Mouse (Mus musculus): Measurements from ENCODE around the gene Cdk17. TPM values are rescaled to one million over a fixed set of nuclear protein-coding genes. Genes with fewer than 3 reads are reported as not detected.
"Not testable (repeated sequence)": the region's sequence is repeated elsewhere in the genome, so short reads cannot be mapped to it uniquely, and the experiment has no call there.

Cdk17 gene
- total RNA-seq, 2 experiments from 2014 or later = 14.3 to 16.8 TPM

DNA sequence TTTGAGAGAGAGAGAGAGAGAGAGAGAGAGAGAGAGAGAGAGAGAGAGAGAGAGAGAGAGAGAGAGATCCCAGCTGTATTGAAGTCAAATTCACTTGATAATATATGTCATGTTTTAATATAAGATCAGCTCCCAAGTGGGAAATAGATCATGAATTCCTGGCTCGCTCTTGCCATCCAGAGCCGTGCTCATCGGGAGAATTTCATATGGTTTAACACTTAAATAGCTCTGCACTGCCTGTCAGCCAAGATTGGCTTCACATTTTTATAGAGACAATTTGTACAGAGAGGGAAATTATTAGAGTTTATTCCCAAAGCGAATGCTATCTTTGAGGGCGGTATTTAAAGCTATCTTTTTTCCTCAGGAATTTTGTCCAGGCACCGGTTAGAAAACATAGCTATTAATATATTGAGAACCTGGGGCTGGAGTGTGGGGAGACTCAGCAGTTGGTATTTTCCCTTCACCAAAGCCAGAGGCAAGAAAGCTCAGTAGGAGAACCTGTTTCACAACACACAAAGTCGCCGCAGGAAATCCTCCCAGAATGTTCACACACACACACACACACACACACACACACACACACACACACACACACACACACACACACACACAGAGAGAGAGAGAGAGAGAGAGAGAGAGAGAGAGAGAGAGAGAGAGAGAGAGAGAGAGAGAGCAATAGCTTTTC lies 17.9 kb upstream of the Cdk17 start:
- DNase-seq = no peak
- intact Hi-C loops (cut with DNase I) = no loop called here

DNA sequence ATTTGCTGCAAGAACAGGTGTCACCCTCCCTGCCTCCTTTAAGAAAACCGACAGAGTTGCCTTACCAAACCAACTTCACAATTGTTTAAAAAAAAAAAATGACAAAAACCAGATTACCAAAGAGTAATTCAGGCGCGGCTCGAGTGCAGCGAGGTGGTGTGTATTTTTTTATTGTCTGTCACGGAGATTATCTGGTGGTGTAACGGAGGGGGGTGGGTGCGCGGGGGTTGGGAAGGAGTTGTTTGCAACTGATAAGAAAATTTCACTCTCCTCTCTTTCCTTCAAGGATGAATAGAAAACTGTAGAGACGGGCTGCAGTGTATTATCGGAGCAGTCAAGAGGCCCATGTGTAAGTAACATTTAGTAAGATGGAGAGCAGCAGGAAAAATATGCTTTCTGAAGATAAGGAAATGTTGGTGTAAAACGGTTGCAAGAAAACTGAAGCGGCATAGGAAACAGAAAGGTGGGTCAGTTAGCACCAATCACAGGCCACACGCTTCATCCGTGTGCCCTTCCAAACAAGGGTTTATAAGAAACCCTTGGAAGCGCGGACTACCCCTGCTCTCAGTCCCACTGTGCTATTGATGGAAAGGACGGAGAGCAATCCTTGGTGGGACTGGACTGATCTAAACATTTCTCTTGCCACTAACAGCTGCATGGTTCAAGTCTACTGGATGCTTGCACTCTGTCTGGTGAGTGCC lies 17.2 kb upstream of the Cdk17 start:
- intact Hi-C loops (cut with DNase I) = no loop called here
- no peak for DNase-seq

- DNase-seq = no peak
- intact Hi-C loops (cut with DNase I) = no loop called here
These were observed 16.7 kb upstream of the Cdk17 start for GRCm38 (mm10) chr10:93143986-93144314.

GRCm38 (mm10) chr10:93144579-93144978 lies 16.1 kb upstream of the Cdk17 start:
- no peak for DNase-seq
- intact Hi-C loops (cut with DNase I) = no loop called here

DNA sequence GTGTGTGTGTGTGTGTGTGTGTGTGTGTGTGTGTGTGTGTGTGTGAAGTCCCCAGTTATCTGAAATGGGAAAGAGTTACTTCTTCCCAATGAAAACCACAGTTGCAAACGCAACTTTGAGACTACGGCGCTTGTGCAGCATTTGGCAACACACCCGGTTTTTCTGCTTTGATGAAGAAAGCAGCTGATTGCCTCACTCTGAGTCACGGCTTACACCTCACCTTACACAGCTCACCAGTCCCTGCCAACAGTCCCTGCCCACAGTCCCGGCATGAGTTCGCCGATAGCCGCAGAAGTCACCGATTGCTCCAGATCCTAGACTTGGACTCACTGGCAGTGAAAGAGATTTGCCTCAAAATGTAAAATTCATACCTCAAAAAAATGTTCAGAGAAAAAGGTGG lies 15.6 kb upstream of the Cdk17 start:
- no peak for DNase-seq
- intact Hi-C loops (cut with DNase I) = no loop called here

DNA sequence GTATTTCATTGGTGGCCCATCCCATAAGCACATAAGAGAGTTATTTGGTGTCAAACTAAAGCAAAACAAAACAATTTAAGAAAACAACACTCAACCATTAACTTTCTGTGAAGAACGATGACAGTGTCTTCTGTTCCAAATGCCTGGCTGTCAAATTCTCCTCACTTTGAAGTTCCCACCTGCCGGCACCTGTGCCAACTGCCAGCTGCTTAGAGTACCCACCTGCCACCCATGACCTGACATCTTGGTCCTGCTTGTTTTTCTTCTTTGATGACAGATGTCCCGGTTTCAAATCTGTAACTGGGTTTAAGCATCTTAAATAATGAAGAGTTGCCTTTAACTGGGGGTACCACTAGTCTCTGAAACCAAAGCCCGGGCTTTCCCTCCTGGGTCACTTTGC lies 14.1 kb upstream of the Cdk17 start:
- intact Hi-C loops (cut with DNase I) = no loop called here
- DNase-seq = no peak

- intact Hi-C loops (cut with DNase I) = loop anchor here (2.0 kb wide), 1 partner anchor 23 kb away; no protein-coding TSS in a partner anchor
- DNase-seq = no peak
These were observed 13.0 kb upstream of the Cdk17 start for GRCm38 (mm10) chr10:93147691-93148090.

DNA sequence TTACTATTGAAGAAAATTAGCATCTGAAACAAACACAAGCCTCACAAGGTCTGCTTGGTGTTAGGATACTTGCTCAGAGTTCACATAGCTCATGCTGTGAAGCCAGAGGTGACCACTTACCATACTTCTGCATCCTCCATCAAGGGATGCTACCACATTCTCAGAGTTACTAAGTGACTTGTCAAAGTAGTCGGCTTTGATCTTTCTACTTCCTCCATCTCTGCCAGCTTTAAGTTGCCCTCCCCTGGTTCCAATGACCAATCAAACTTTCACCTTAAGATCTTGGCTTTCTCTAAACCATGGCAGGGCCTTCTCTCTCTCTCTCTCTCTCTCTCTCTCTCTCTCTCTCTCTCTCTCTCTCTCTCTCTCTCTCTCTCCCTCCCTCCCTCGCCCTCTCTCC lies 11.1 kb upstream of the Cdk17 start:
- intact Hi-C loops (cut with DNase I) = loop anchor here (2.0 kb wide), 1 partner anchor 25 kb away; no protein-coding TSS in a partner anchor
- DNase-seq = no peak

DNA sequence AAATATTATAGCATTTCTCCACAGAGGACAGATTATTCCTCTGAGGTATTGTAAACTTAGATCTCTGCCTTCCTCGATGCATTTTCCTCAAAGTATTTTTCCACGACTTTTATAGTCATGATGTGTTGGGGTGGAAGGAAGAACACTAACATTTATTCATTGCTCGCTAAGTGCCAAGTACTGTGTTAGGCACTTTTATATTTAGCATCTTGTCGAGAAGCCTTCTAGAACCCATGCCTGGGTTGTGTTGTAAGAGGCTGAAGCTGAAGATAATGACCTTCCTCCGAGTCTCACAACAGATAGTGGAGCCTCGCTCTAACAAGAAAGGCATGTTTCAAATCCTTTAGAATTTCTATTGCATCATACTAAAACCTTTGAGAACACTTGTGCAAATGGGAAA lies 8.9 kb upstream of the Cdk17 start:
- no peak for DNase-seq
- intact Hi-C loops (cut with DNase I) = no loop called here

DNA sequence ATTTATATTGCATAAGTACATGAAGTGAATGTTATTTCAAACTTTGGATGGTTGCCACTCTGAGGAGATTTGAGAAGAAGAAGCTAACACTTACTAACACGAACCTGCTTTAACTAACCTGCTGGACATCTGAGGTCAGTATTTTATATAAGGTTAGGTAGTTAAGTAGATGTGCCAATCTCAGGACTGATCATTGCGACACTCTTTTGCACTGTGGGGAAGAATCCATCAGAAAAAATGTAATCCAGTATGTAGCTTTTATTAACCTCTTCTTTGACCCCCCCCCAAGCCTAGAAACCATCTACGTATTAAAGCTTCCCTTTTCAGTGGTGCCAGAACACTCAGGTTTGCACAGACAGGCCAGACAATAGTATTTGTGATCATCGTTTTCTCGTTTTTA lies 8.0 kb upstream of the Cdk17 start:
- intact Hi-C loops (cut with DNase I) = no loop called here
- DNase-seq = no peak

DNA sequence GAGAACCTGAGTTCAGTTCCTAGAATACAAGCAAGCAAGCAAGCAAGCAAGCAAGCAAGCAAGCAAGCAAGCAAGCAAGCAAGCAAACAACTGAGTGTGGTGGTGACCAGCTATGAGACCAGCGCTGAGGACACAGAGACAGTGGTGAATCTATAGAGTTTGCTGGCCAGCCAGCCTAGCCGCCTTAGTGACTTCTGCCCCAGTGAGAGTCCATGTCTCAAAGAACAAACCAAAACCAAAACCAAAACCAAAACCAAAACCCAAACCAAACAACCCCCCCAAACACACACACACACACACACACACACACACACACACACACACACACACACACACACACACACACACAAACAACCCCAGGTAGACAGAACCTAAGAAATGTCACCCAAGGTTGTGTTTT lies 7.3 kb upstream of the Cdk17 start:
- DNase-seq; intact Hi-C loops (cut with DNase I): not testable (repeated sequence)

- intact Hi-C loops (cut with DNase I) = loop anchor here (2.0 to 5.0 kb wide), 5 partner anchors 67 to 311 kb away; no protein-coding TSS in a partner anchor
- no peak for DNase-seq
These were observed 801 bp upstream of the Cdk17 start for GRCm38 (mm10) chr10:93159651-93160496.

GRCm38 (mm10) chr10:93160497-93160806 lies 223 bp upstream of the Cdk17 start:
- intact Hi-C loops (cut with DNase I) = loop anchor here (2.0 to 5.0 kb wide), 5 partner anchors 67 to 310 kb away; no protein-coding TSS in a partner anchor
- peak; percentile 91 to 93 for DNase-seq

- intact Hi-C loops (cut with DNase I) = loop anchor here (2.0 to 5.0 kb wide), 5 partner anchors 66 to 309 kb away; no protein-coding TSS in a partner anchor
- DNase-seq = peak in 1 of 2 experiments; percentile 63
These were observed 1.0 kb downstream of the Cdk17 start for GRCm38 (mm10) chr10:93161511-93162275.

DNA sequence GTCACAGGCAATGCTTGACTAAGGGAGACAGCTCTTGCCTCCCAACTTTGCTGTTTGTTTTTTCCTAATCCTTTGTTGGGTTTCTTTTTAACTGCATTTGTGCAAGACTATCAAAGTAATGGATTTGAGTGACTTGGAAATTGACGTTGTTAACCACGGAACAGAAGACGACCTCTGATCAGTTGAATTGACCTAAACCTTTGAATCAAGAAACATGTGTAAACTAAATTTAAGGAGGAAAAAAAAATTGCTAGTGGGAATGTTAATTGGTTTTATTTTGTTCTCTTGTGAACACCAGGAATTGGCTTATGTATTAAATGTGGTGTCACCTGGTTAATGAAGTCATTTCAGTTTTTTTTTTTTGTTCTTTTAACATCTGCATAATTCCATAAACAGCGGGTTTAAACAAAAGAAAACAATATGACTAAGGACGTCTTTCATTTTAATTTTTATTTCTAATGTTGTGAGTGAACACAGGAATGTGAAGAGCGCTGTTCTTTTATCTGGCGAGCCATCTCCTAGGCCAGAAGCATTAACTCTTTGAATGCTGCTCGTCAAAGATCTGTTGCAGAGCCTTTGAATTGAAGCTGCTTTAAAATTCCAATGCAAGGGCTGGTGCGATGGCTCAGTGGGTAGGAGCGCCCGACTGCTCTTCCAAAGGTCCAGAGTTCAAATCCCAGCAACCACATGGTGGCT lies 1.7 kb downstream of the Cdk17 start:
- DNase-seq = no peak
- intact Hi-C loops (cut with DNase I) = loop anchor here (5.0 kb wide), 3 partner anchors 65 to 265 kb away; no protein-coding TSS in a partner anchor

GRCm38 (mm10) chr10:93162972-93163660 lies 2.4 kb downstream of the Cdk17 start:
- intact Hi-C loops (cut with DNase I) = loop anchor here (5.0 kb wide), 3 partner anchors 64 to 264 kb away; no protein-coding TSS in a partner anchor
- no peak for DNase-seq

GRCm38 (mm10) chr10:93163711-93164488 lies 3.2 kb downstream of the Cdk17 start:
- DNase-seq = no peak
- intact Hi-C loops (cut with DNase I) = loop anchor here (5.0 kb wide), 3 partner anchors 63 to 263 kb away; no protein-coding TSS in a partner anchor

Data from heart, postnatal 36 days (tissue).